Mouse (Mus musculus): ENCODE results near the gene Hist1h2bg.

The Hist1h2bg gene

GRCm38 (mm10) chr13:23571022-23571503 is at the start of gene Hist1h2bg, which contains the start of gene Hist1h2ae:
Gene Hist1h2bg, plus strand, starts transcription at chr13:23571396.
Gene Hist1h2ae, minus strand, starts transcription at chr13:23571220.
- peak; percentile 93 for DNase-seq (ENCODE audit: low spot score)

- peak; percentile 66 for DNase-seq (ENCODE audit: low spot score)
Observed at GRCm38 (mm10) chr13:23521703-23522102, 49.5 kb upstream of the Hist1h2bg start.

GRCm38 (mm10) chr13:23523976-23524375 is 47.2 kb upstream of the Hist1h2bg start:
- no peak for DNase-seq (ENCODE audit: low spot score)

- peak; percentile 86 for DNase-seq (ENCODE audit: low spot score)
Observed at GRCm38 (mm10) chr13:23524654-23525053, 46.5 kb upstream of the Hist1h2bg start.

DNA sequence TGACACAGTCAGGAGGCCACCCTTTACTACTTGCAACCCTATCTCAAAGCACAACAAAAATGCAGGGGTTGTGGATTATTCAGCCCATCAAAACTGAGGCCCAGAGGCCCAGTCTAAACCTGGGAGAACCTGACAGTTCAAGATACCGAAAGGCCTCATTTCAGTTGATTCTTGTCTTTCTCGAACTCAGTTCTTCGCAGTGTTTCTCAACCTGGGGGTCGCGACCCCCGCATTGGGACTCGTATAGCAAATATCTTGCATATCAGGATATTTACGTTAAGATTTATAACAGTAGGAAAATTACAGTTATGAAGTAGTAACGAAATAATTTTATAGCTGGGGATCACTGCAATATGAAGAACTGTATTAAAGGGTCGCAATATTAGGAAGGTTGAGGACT is 45.3 kb upstream of the Hist1h2bg start:
- DNase-seq (ENCODE audit: low spot score): no peak

DNA sequence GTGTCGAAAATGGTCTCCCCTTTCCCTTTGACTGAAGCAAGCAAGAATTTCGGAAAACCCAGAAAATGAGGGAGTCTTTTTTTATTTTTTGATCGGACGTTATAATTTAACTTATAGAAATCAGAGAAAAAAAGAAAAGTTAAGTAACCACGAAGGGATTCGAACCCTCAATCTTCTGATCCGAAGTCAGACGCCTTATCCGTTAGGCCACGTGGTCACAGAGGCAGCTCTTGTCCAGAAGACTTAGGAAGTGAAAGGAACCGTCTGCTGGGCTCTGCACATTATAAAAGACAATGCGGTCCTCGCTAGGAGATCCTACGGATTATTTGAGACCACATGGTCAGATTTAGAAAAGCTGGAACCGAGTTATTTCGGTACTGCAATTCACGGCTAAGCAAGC is 44.9 kb upstream of the Hist1h2bg start:
- DNase-seq (ENCODE audit: low spot score): peak; percentile 86

DNA sequence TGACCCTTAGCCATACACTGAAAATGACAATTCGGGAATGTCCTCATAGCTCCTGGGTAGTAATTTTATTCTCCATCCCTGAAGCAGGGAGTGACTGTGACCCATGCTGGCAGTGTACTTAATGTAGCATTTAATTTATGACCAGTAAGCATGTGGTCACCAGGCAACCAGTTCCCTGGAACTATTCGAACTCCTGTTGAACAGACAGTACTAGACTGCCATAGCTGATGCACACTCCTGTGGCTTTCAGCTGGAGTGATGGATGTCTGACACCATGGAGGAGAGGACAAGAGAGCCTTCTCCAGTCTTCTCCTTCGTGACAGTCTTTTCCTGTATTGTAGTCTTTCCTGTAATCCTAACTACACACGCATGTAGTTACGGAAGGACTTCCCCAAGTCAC is 42.2 kb upstream of the Hist1h2bg start:
- no peak for DNase-seq (ENCODE audit: low spot score)

DNA sequence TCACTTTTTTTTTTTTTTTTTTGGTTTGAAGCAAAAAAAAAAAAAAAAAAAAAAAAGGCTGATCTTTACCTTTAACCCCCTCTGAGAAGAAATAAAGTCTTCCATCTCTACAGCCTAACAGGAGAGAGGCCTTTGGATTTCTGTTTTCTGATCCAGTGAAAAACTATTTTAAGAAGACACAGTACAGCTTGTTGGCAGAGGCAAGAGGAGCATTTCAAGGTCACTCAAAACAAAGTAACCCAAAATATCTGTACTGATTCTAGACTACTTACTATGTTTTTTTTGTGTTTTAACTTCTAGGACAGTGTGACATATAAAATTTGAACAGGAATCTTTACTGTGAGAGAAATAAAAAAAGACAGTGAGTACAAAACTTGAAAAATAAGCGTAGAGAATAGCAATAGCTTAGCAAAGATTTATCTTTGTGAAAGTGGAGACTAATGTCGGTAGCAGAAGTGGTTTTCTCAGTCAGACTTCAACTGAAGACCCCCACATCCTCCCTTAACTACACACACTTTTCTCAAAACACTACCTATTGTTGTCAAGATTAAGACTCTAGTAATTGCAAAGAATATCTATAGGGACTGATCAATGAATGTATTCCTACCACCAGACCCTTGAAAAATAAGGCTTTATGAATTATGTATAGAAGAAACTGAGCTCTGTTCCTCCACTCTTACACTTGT is 41.6 kb upstream of the Hist1h2bg start:
- DNase-seq (ENCODE audit: low spot score): no peak

DNA sequence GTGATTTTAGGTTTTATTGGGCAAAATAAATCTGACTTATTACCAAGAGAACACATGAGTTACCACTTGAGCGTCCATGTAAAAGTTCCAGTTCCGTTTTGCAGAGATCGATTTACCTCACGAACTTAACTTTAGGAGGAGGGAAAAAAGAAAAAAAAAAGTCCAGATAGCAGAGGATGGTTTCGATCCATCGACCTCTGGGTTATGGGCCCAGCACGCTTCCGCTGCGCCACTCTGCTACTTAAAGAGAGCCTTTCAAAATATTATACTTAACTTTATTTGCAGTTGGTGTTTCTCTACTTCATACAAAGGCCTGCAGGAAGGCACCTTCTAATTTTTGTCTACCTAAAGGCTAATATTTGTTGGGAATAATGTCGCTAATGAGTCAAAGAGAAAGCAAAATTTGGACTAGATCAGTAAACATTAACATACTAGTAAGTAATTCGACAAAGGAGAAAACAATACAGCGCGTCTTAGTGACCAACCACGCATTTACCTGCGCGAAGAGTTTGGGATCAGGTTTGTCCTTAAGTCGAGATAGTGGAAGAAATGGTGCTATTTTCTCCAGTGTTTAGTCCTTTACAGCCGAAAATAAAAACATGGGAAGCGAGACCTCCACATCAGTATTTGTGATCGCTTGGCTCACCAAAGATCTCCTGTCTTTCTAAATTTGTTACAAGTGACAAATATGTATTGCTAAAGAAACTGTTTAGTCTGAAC is 40.9 kb upstream of the Hist1h2bg start:
- DNase-seq (ENCODE audit: low spot score): peak; percentile 73

GRCm38 (mm10) chr13:23530901-23531875 is 40.0 kb upstream of the Hist1h2bg start, which contains the start of gene Hist1h4h:
Gene Hist1h4h, plus strand, starts transcription at chr13:23531050.
- DNase-seq (ENCODE audit: low spot score): peak; percentile 97

- no peak for DNase-seq (ENCODE audit: low spot score)
Observed at GRCm38 (mm10) chr13:23532262-23533075, 38.7 kb upstream of the Hist1h2bg start.

GRCm38 (mm10) chr13:23533560-23534367 is 37.4 kb upstream of the Hist1h2bg start, which contains the start of gene Hist1h2af:
Gene Hist1h2af, plus strand, starts transcription at chr13:23533906.
- DNase-seq (ENCODE audit: low spot score): peak; percentile 83

DNA sequence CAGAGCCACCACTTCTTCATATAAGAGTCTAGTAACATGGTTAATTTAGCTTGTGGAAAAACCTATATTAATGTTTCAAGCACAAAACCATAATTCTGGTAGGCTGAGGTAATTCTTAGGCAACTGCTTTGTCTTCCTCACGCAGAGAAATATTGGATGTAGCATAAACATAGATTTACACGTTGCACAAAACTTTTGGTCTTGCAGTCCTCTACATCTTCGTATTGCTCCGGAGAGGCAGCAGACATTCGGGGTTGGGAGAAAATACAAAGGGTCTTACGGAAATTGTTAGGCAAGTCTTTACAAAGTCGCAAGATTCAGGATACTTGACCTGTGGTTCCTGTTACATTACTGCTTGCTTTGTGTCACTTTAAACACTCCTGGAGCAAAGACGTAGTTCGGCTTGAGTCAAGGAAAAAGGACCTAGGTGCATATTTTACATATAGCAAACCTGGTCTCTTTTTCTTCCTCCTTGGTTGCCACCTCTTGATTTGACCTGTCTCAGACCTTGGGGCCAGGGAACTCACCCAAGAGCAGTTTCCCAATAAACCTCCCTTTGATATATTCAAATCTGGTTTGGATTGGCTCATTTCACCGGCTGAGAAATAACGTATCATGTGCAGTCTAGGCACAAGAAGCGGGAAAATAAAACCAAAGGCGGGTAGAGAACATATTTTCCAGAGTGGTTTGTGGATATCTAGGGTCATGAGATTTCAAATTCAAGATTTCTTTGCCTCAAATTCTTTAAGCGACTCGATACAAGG is 36.6 kb upstream of the Hist1h2bg start:
- DNase-seq (ENCODE audit: low spot score): no peak

- peak; percentile 92 for DNase-seq (ENCODE audit: low spot score)
Observed at GRCm38 (mm10) chr13:23535137-23536075, 35.8 kb upstream of the Hist1h2bg start, which contains the start of gene Hist1h3g. Gene Hist1h3g, plus strand, starts transcription at chr13:23535422.

- no peak for DNase-seq (ENCODE audit: low spot score)
Observed at GRCm38 (mm10) chr13:23536076-23536822, 34.9 kb upstream of the Hist1h2bg start.

DNA sequence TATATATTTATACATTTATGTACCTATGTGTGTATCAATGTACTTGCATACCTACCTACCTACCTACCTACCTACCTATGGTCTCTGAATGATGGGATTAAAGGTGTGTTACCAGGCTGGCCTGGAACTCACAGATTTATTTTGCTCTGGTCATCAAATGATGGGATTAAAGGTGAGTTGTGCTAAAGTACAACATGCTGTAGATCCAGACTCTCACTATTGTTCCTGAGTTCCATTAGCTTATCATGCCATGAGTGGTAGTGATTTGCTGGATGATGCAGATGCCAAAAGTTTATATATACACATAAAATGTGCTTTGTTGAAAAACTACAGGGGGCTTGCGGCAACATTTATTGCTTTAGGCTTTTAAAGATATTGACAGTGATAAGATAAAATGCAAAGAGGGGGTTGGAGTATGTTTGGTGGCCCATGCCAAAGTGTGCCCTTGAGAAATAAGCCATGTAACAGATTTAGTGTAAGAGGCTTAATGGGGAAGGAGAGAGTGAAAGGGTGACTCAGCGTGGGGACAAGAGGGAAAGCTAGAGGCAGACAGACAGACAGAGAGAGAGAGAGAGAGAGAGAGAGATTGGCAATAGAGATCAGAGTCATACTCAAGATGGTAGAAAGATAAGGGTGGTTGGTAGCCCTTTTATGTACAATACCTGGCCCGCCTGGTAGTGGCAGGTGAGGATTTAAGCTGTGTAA is 34.0 kb upstream of the Hist1h2bg start:
- no peak for DNase-seq (ENCODE audit: low spot score)

- DNase-seq (ENCODE audit: low spot score): no peak
Observed at GRCm38 (mm10) chr13:23538249-23538648, 32.9 kb upstream of the Hist1h2bg start.
